In genomic region chr5:125134391-125134790, GRCm38 (mm10) we compare ENCODE assay signal across 8 mouse cellular contexts. TPM values are rescaled to one million over a fixed set of nuclear protein-coding genes. Genes with fewer than 3 reads are reported as not detected.
DNase-seq lines count a peak whose midpoint lies in the region; ATAC-seq and TF ChIP-seq lines count a peak whose summit lies in the region.

No protein-coding gene starts in this region.

- peak; percentile 23 for ATAC-seq in Patski
- peak; percentile 14; the same call in 1 of the 2 replicates for ATAC-seq in forebrain, postnatal 0 days
- ATAC-seq in limb, embryonic 13.5 days (ENCODE audit: low FRiP score, low read depth), result no peak
- ATAC-seq in stomach, embryonic 16.5 days (ENCODE audit: insufficient read depth, low FRiP score), result peak; percentile 59; the same call in 1 of the 2 replicates

- no peaks in the 10 kb centered on the region for H3K27me3 ChIP-seq in Patski
- H3K27me3 ChIP-seq in forebrain, postnatal 0 days (ENCODE audit: insufficient read depth, low read length), result no peaks in the 10 kb centered on the region
- no peaks in the 10 kb centered on the region for H3K27me3 ChIP-seq in limb, embryonic 13.5 days
- no peaks in the 10 kb centered on the region for H3K27me3 ChIP-seq in stomach, embryonic 16.5 days (ENCODE audit: control insufficient read depth, insufficient read depth, low read length)

- peaks cover 43% of the 10 kb centered on the region for H3K4me1 ChIP-seq in forebrain, postnatal 0 days (ENCODE audit: insufficient read depth)
- H3K4me1 ChIP-seq in limb, embryonic 13.5 days, result peaks cover 93% of the 10 kb centered on the region
- peaks cover 81% of the 10 kb centered on the region for H3K4me1 ChIP-seq in stomach, embryonic 16.5 days (ENCODE audit: control insufficient read depth, insufficient read depth, low read length)

- H3K27ac ChIP-seq in forebrain, postnatal 0 days (ENCODE audit: low read depth, low read length), result peak overlapping the region; percentile 81
- H3K27ac ChIP-seq in limb, embryonic 13.5 days, result peak overlapping the region; percentile 88
- H3K27ac ChIP-seq in stomach, embryonic 16.5 days (ENCODE audit: low read length), result peak overlapping the region; percentile 80

- no peak overlapping the region for H3K9ac ChIP-seq in forebrain, postnatal 0 days
- H3K9ac ChIP-seq in limb, embryonic 13.5 days, result 0 out of 2 replicates have a peak overlapping the region, but pooled peaks have one; percentile 48
- peak overlapping the region; percentile 27; the same call in 1 of the 2 replicates for H3K9ac ChIP-seq in stomach, embryonic 16.5 days (ENCODE audit: low read length)

- 15% methylated on average over 7 of the region's 7 CpGs for WGBS in forebrain, postnatal 0 days
- 51% methylated on average over 5 of the region's 7 CpGs for WGBS in limb, embryonic 13.5 days
- WGBS in stomach, embryonic 16.5 days, result 34% methylated on average over 7 of the region's 7 CpGs

- in situ Hi-C loops in Patski (cut with MboI; ENCODE audit: low pct_unique_long_range_greater_than_20kb), result no loop called here

- DNase-seq in heart, adult 11 months, result peak; percentile 96
- DNase-seq in heart, adult 8-10 months (ENCODE audit: low spot score), result no peak
- peak; percentile 89 for DNase-seq in Patski (ENCODE audit: low read depth, low spot score)
- DNase-seq in forebrain, postnatal 0 days, result no peak
- DNase-seq in left cerebral cortex, postnatal 25 days (ENCODE audit: low spot score in 2 of 2), result no peak
- no peak for DNase-seq in gastrocnemius, adult 18-20 months (ENCODE audit: low spot score)

- no peak overlapping the region for H3K4me3 ChIP-seq in forebrain, postnatal 0 days (ENCODE audit: low read depth, low read length)
- H3K4me3 ChIP-seq in limb, embryonic 13.5 days, result no peak overlapping the region
- no peak overlapping the region for H3K4me3 ChIP-seq in stomach, embryonic 16.5 days (replicated peaks; ENCODE audit: low read length)

- intact Hi-C loops in left cerebral cortex, postnatal 25 days (cut with DNase I), result no loop called here

- no peak overlapping the region for H3K4me2 ChIP-seq in forebrain, postnatal 0 days (ENCODE audit: low read depth)
- H3K4me2 ChIP-seq in limb, embryonic 13.5 days (replicated peaks), result peak overlapping the region; percentile 25
- H3K4me2 ChIP-seq in stomach, embryonic 16.5 days (ENCODE audit: low read depth, low read length), result no peak overlapping the region

- CTCF ChIA-PET in Patski (lab: Charles Lee), result interaction anchor here (1.1 to 1.8 kb wide), 3 partner anchors 13 to 134 kb away, joined by 4 to 6 read pairs (median 4); partner anchors contain the start of gene Ncor2

- no peak for TF ChIP-seq CTCF in Patski (IDR thresholded peaks at IDR 0.05)
- no peak for TF ChIP-seq CTCF in forebrain, postnatal 0 days (IDR thresholded peaks at IDR 0.05; ENCODE audit: low read depth)

- POLR2A ChIA-PET in Patski (lab: Charles Lee), result interaction anchor here (0.7 to 1.3 kb wide), 3 partner anchors 14 to 1224 kb away, joined by 3 to 4 read pairs (median 4); no protein-coding TSS in a partner anchor

- H3K9me3 ChIP-seq in forebrain, postnatal 0 days (ENCODE audit: low read length), result no peaks in the 10 kb centered on the region
- no peaks in the 10 kb centered on the region for H3K9me3 ChIP-seq in limb, embryonic 13.5 days
- H3K9me3 ChIP-seq in stomach, embryonic 16.5 days (replicated peaks; ENCODE audit: control insufficient read depth, low read length), result no peaks in the 10 kb centered on the region

- no peaks in the 10 kb centered on the region for H3K36me3 ChIP-seq in forebrain, postnatal 0 days (ENCODE audit: insufficient read depth)
- H3K36me3 ChIP-seq in limb, embryonic 13.5 days, result no peaks in the 10 kb centered on the region
- no peaks in the 10 kb centered on the region for H3K36me3 ChIP-seq in stomach, embryonic 16.5 days (ENCODE audit: control insufficient read depth, insufficient read depth, low read length)

RNA-seq across cellular contexts. Expression of gene Ncor2, which starts 44.6 kb away (rescaled TPM):
- 10 to 100 TPM; 81.6 to 92.4 (median 84.5) TPM for total RNA-seq in heart, adult 8-10 months (2022)
- polyA plus RNA-seq in Patski (2021), result 98.6 TPM
- total RNA-seq in forebrain, postnatal 0 days (2014; rRNA removed), result 12.7 and 13.4 TPM in 2 replicates
- 11.6 and 16.8 TPM in 2 replicates for polyA plus RNA-seq in forebrain, postnatal 0 days (2015; fragmentation: Nextera tagmentation; extraction: Ambion mirVana)
- polyA plus RNA-seq in limb, embryonic 13.5 days (2015; fragmentation: Nextera tagmentation; extraction: Ambion mirVana), result 33.9 and 34.9 TPM in 2 replicates
- polyA plus RNA-seq in stomach, embryonic 16.5 days (2015; fragmentation: Nextera tagmentation; extraction: Ambion mirVana), result 21.4 and 24.6 TPM in 2 replicates
- total RNA-seq in left cerebral cortex, postnatal 25 days (2021), result 100 to 1,000 TPM; 183 to 200 TPM
- 100 to 1,000 TPM; 118 to 134 TPM for total RNA-seq in gastrocnemius, adult 18-20 months (2021)

Comparison
In these comparisons a context has a peak if more than half of its experiments do, and no peak if none do; other contexts are left out.
1. DNase-seq: peak in heart, adult 11 months (single experiment) and Patski (single experiment); none in heart, adult 8-10 months (single experiment), forebrain, postnatal 0 days (single experiment), left cerebral cortex, postnatal 25 days (0 of 2) and gastrocnemius, adult 18-20 months (single experiment).
2. Peak in every context shown above with its lines, with median percentiles within 50 percentile points of each other: H3K27ac ChIP-seq.